Mouse (Mus musculus) stomach, embryonic 16.5 days (tissue): ENCODE measurements at regions not wholly inside any gene's neighbourhood (a gene's known extent, or its start where the extent isn't known, plus 50 kb on each side); places are given as distances from the start of the nearest gene placed in this dataset. TPM values are rescaled to one million over a fixed set of nuclear protein-coding genes. Genes with fewer than 3 reads are reported as not detected.

Source experiments
- ATAC-seq: fragments of 200-750 bp; cut with Nextera tagmentation; 2 replicates; pipeline ENCODE4 v1.8.0; 2017; ENCODE audit warnings: moderate number of reproducible peaks, moderate TSS enrichment; ENCODE audit not compliant: insufficient read depth, low FRiP score
- H3K27ac ChIP-seq: fragments of 300-500 bp; sonication (generic); 2 replicates; pipeline ENCODE4 v1.5.1; 2014; ENCODE audit warnings: low read length
- H3K27me3 ChIP-seq: fragments of 300-500 bp; sonication (generic); 2 replicates; pipeline ENCODE4 v1.6.1; 2014; ENCODE audit warnings: low read length, control low read depth, mixed read lengths; ENCODE audit not compliant: control insufficient read depth, insufficient read depth
- H3K36me3 ChIP-seq: fragments of 300-500 bp; sonication (generic); 2 replicates; pipeline ENCODE4 v1.6.1; 2014; ENCODE audit warnings: low read length; ENCODE audit not compliant: control insufficient read depth, insufficient read depth
- H3K4me1 ChIP-seq: fragments of 300-500 bp; sonication (generic); 2 replicates; pipeline ENCODE4 v1.6.1; 2014; ENCODE audit warnings: low read length, control low read depth, mixed read lengths; ENCODE audit not compliant: control insufficient read depth, insufficient read depth
- H3K4me2 ChIP-seq: fragments of 300-500 bp; sonication (generic); 2 replicates; pipeline ENCODE4 v1.6.1; 2014; ENCODE audit warnings: low read depth, low read length, mixed read lengths
- H3K4me3 ChIP-seq: fragments of 300-500 bp; sonication (generic); replicated peaks from 2 replicates; pipeline ENCODE4 v1.5.1; 2014; ENCODE audit warnings: mild to moderate bottlenecking, low read length
- H3K9ac ChIP-seq: fragments of 300-500 bp; sonication (generic); 2 replicates; pipeline ENCODE4 v1.6.1; 2014; ENCODE audit warnings: low read length
- H3K9me3 ChIP-seq: fragments of 300-500 bp; sonication (generic); replicated peaks from 2 replicates; pipeline ENCODE4 v1.6.1; 2016; ENCODE audit warnings: low read length, control low read depth; ENCODE audit not compliant: control insufficient read depth
- WGBS: fragments of 180-500 bp; shearing (Covaris S2); extraction: QIAGEN DNeasy Blood & Tissue Kit; methylation state at CpG from one replicate; pipeline ENCODE4 v1.1.7; 2014; 5-methylcytosine and 5-hydroxymethylcytosine counted together
- microRNA-seq: library from miRNA; unstranded; fragments of <30 nt; microRNA quantifications from one replicate; pipeline ENCODE4, GENCODE M21; 2016

- no peak overlapping the region for H3K9ac ChIP-seq
- H3K4me3 ChIP-seq = no peak overlapping the region
- H3K27ac ChIP-seq = no peak overlapping the region
- WGBS = 71% methylated on average over 4 of the region's 4 CpGs
- no peak overlapping the region for H3K4me2 ChIP-seq
- H3K9me3 ChIP-seq = no peaks in the 10 kb centered on the region
- H3K27me3 ChIP-seq = no peaks in the 10 kb centered on the region
- H3K4me1 ChIP-seq = no peaks in the 10 kb centered on the region
- H3K36me3 ChIP-seq = no peaks in the 10 kb centered on the region
- ATAC-seq = no peak
Observed at GRCm38 (mm10) chr5:51028966-51029365, 538.6 kb downstream of the Ppargc1a start.

DNA sequence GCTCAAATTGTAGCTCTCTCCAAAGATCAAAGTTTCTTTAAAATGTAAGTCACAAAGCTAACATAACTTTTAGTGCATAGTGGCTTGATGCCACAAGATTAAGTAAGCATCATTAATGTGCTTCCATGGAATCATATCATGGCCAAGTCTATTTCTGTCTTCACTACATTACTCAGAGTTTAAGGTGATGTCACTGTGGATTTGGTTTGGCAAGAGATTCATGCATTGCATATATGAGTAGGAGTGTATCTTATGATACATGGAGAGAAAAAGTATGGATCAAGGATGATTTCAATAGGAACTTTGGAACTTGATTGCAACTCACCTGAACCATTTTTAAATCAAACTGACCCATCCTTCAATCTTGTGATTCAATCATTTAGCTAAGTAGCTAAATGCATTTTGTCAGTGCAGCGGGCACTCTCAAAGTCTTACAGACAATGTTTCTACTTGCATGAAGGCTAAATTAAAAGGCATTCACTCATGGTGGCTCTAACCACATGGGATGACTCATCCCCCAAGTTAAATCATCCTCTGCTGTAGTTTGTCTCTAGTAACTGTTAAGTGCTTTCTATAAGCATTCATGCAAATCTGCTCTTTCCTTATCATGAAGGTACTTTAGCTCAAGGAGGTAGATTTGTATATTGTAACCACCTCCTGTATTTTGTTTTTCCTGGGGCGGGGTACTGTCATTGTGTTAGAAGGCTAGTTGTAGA lies 576.5 kb downstream of the Ppargc1a start:
- H3K9ac ChIP-seq = no peak overlapping the region
- H3K4me3 ChIP-seq = no peak overlapping the region
- H3K4me2 ChIP-seq = no peak overlapping the region
- no peak for ATAC-seq
- WGBS = 89% methylated on average over 2 of the region's 2 CpGs
- H3K4me1 ChIP-seq = no peaks in the 10 kb centered on the region
- no peak overlapping the region for H3K27ac ChIP-seq
- H3K9me3 ChIP-seq = no peaks in the 10 kb centered on the region
- no peaks in the 10 kb centered on the region for H3K27me3 ChIP-seq
- no peaks in the 10 kb centered on the region for H3K36me3 ChIP-seq

Small RNA genes in the stretch of these regions (microRNA-seq; reads per million reads assigned to microRNA genes)
- not detected for gene Gm44377
